Mouse (Mus musculus): ENCODE data around the gene Kat2a. TPM values are rescaled to one million over a fixed set of nuclear protein-coding genes. Genes with fewer than 3 reads are reported as not detected.
A peak's percentile ranks its signal among the peaks of the same experiment; 100 is the strongest.

Gene Kat2a
- total and polyA plus RNA-seq, 3 experiments, result 59.6 to 143 (median 63.7) TPM

- TF ChIP-seq TAL1 (IDR thresholded peaks at IDR 0.05; ENCODE audit: low read length) (peak; percentile 48; the same call in 1 of the 2 replicates), HCFC1 (IDR thresholded peaks at IDR 0.05; ENCODE audit: low read depth, low read length) (peak; percentile 78), ZNF384 (IDR thresholded peaks at IDR 0.05; ENCODE audit: low read depth, low read length) (0 out of 2 replicates have a peak, but pooled peaks have one; percentile 7), TCF12 (IDR thresholded peaks at IDR 0.05; ENCODE audit: low read depth, low read length) (peak; percentile 65), ZMIZ1 (IDR thresholded peaks at IDR 0.05; ENCODE audit: low read depth, low read length) (peak; percentile 97)
Measured at GRCm38 (mm10) chr11:100737105-100737733, 25.0 kb upstream of the Kat2a start (continued).

GRCm38 (mm10) chr11:100736746-100737080 lies 24.4 kb upstream of the Kat2a start:
- Histone ChIP-seq H3K79me2 (ENCODE audit: control insufficient read depth, insufficient read depth, low read length, poor library complexity) (peaks cover 59% of the 10 kb centered on the region), H3K9me3 (replicated peaks; ENCODE audit: insufficient read depth, low read length) (no peaks in the 10 kb centered on the region), H3K36me3 (ENCODE audit: control insufficient read depth in 1 of 2, insufficient read depth in 2 of 2, low read length in 2 of 2) (peaks cover 7 to 34% of the 10 kb centered on the region in 2 experiments), H3K27me3 (ENCODE audit: control insufficient read depth in 1 of 2, insufficient read depth in 2 of 2, low read length in 2 of 2) (no peaks in the 10 kb centered on the region), H3K4me3 (ENCODE audit: control insufficient read depth in 1 of 2, insufficient read depth in 1 of 2, low read depth in 2 of 2, low read length in 2 of 2) (peak overlapping the region; percentile 67 to 77), H3K27ac (ENCODE audit: control insufficient read depth, low read depth, low read length) (peak overlapping the region; percentile 85), H3K4me1 (ENCODE audit: control insufficient read depth in 1 of 2, insufficient read depth in 2 of 2, low read length in 2 of 2) (peaks cover 2 to 24% of the 10 kb centered on the region in 2 experiments; a peak in 3 of 4 replicates), H3K9ac (ENCODE audit: control insufficient read depth, low read depth, low read length, poor library complexity, severe bottlenecking) (peak overlapping the region; percentile 83)
- TF ChIP-seq SMC3 (IDR thresholded peaks at IDR 0.05; ENCODE audit: low read depth, low read length) (no peak), CHD1 (IDR thresholded peaks at IDR 0.05; ENCODE audit: low read depth, low read length) (peak; percentile 22; the same call in 1 of the 2 replicates)
- DNase-seq (ENCODE audit: low read depth, low spot score), result no peak

GRCm38 (mm10) chr11:100735954-100736745 lies 23.9 kb upstream of the Kat2a start:
- H3K79me2 ChIP-seq (ENCODE audit: control insufficient read depth, insufficient read depth, low read length, poor library complexity), result peaks cover 65% of the 10 kb centered on the region
- peaks cover 7 to 38% of the 10 kb centered on the region in 2 experiments for H3K36me3 ChIP-seq (ENCODE audit: control insufficient read depth in 1 of 2, insufficient read depth in 2 of 2, low read length in 2 of 2)
- peak overlapping the region; percentile 83 for H3K9ac ChIP-seq (ENCODE audit: control insufficient read depth, low read depth, low read length, poor library complexity, severe bottlenecking)
- DNase-seq (ENCODE audit: low read depth, low spot score), result peak; percentile 81
- peaks cover 2 to 25% of the 10 kb centered on the region in 2 experiments for H3K4me1 ChIP-seq (ENCODE audit: control insufficient read depth in 1 of 2, insufficient read depth in 2 of 2, low read length in 2 of 2)
- peak overlapping the region; percentile 85 for H3K27ac ChIP-seq (ENCODE audit: control insufficient read depth, low read depth, low read length)
- no peaks in the 10 kb centered on the region for H3K27me3 ChIP-seq (ENCODE audit: control insufficient read depth in 1 of 2, insufficient read depth in 2 of 2, low read length in 2 of 2)
- H3K9me3 ChIP-seq (replicated peaks; ENCODE audit: insufficient read depth, low read length), result no peaks in the 10 kb centered on the region
- H3K4me3 ChIP-seq (ENCODE audit: control insufficient read depth in 1 of 2, insufficient read depth in 1 of 2, low read depth in 2 of 2, low read length in 2 of 2), result peak overlapping the region; percentile 67 to 77
- TF ChIP-seq CHD2 (IDR thresholded peaks at IDR 0.05; ENCODE audit: low read length), result no peak
- TF ChIP-seq TBP (IDR thresholded peaks at IDR 0.05; ENCODE audit: low read depth, low read length), result peak; percentile 45; the same call in 1 of the 2 replicates
- 0 out of 2 replicates have a peak, but pooled peaks have one; percentile 54 for TF ChIP-seq MAZ (IDR thresholded peaks at IDR 0.05; ENCODE audit: low read depth, low read length)
- TF ChIP-seq ZC3H11A (IDR thresholded peaks at IDR 0.05; ENCODE audit: low read depth, low read length), result no peak
- TF ChIP-seq MYC (IDR thresholded peaks at IDR 0.05; ENCODE audit: low read depth, low read length), result peak; percentile 6; the same call in 1 of the 2 replicates
- TF ChIP-seq ZKSCAN1 (IDR thresholded peaks at IDR 0.05; ENCODE audit: low read depth, low read length), result no peak
- TF ChIP-seq MYB (IDR thresholded peaks at IDR 0.05; ENCODE audit: low read depth, low read length), result peak; percentile 33; the same call in 1 of the 2 replicates
- no peak for TF ChIP-seq MAFK (IDR thresholded peaks at IDR 0.05; ENCODE audit: borderline replicate concordance, low read depth, low read length)
- no peak for TF ChIP-seq NRF1 (IDR thresholded peaks at IDR 0.05; ENCODE audit: insufficient read depth, low read depth, low read length, poor library complexity, severe bottlenecking)
- no peak for TF ChIP-seq ZNF384 (IDR thresholded peaks at IDR 0.05; ENCODE audit: low read depth, low read length)
- no peak for TF ChIP-seq GATA1 (IDR thresholded peaks at IDR 0.05; ENCODE audit: low read depth, low read length)
- no peak for TF ChIP-seq CTCF (IDR thresholded peaks at IDR 0.05 in 2 of 3, conservative IDR thresholded peaks at IDR 0.05 in 1 of 3; ENCODE audit: control insufficient read depth in 1 of 3, insufficient read depth in 1 of 3, low read depth in 2 of 3, low read length in 3 of 3, poor library complexity in 1 of 3, severe bottlenecking in 1 of 3)
- no peak; the same call in 1 of the 2 replicates for TF ChIP-seq ELF1 (IDR thresholded peaks at IDR 0.05; ENCODE audit: low read depth, low read length)
- no peak for TF ChIP-seq E2F4 (IDR thresholded peaks at IDR 0.05; ENCODE audit: borderline replicate concordance, low read depth, low read length)
- peak; percentile 5 to 36; a peak in 2 of 4 replicates for TF ChIP-seq EP300 (IDR thresholded peaks at IDR 0.05; ENCODE audit: low read depth in 1 of 2, low read length in 2 of 2)
- peak; percentile 73; the same call in 1 of the 2 replicates for TF ChIP-seq CHD1 (IDR thresholded peaks at IDR 0.05; ENCODE audit: low read depth, low read length)
- no peak for TF ChIP-seq USF1 (IDR thresholded peaks at IDR 0.05; ENCODE audit: low read depth, low read length)
- no peak for TF ChIP-seq KAT2A (conservative IDR thresholded peaks at IDR 0.05; ENCODE audit: low read depth, low read length)
- TF ChIP-seq POLR2AphosphoS2 (IDR thresholded peaks at IDR 0.05; ENCODE audit: low read length), result no peak
- TF ChIP-seq MAX (IDR thresholded peaks at IDR 0.05; ENCODE audit: low read length), result no peak
- TF ChIP-seq SIN3A (IDR thresholded peaks at IDR 0.05; ENCODE audit: low read length), result peak; percentile 88
- TF ChIP-seq MXI1 (IDR thresholded peaks at IDR 0.05; ENCODE audit: low read depth, low read length), result peak; percentile 8; the same call in 1 of the 2 replicates

All from MEL (cell line).